Mouse (Mus musculus): ENCODE data around the gene Lrpap1.

Gene Lrpap1

GRCm38 (mm10) chr5:35104960-35105921 is at the start of gene Lrpap1:
Gene Lrpap1 (minus strand): TSS chr5:35105766.
- peak; percentile 78 to 87 for DNase-seq (ENCODE audit: low spot score in 2 of 2)

DNA sequence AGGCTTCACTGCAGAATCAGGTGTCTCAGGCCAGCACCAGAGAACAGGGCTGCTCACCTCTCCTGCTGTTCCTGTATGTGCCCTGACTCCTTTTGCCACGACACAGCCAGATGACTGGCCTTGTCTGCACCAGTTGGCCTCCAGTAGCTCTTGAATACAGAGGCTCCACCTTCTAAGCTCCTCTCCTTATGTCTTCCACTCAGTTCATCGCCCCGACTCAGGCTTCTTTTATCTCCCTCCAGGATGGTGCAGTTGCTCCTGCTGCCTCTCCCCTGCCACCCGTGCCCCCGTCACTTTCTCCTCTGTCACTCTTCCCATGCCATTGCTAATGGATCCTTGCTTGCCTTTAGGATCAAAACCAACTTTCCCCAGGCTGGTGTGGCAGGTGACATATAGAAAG is 44.4 kb upstream of the Lrpap1 start:
- DNase-seq (ENCODE audit: low spot score in 2 of 2) = no peak

DNA sequence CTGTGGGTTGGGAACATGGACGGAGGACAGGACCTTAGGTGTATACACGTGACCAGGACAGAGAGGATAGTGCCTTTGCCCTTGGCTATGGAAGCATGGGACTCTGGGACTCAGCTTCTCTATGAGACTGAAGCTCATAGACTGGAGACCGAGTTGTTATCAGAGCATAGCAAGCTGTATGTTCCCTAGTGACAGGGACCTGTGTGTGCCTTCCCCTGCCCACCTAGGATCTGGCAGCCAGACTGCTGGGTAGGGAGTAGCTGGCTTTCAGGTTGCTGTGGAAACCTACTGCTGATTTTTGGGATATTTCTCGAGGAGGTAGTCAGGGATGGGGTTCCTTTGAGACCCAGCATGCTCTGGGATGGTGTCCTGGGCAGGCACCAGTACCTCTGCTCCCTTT is 44.0 kb upstream of the Lrpap1 start:
- no peak for DNase-seq (ENCODE audit: low spot score in 2 of 2)

GRCm38 (mm10) chr5:35147963-35148767 is 42.6 kb upstream of the Lrpap1 start:
- no peak for DNase-seq (ENCODE audit: low spot score in 2 of 2)

DNA sequence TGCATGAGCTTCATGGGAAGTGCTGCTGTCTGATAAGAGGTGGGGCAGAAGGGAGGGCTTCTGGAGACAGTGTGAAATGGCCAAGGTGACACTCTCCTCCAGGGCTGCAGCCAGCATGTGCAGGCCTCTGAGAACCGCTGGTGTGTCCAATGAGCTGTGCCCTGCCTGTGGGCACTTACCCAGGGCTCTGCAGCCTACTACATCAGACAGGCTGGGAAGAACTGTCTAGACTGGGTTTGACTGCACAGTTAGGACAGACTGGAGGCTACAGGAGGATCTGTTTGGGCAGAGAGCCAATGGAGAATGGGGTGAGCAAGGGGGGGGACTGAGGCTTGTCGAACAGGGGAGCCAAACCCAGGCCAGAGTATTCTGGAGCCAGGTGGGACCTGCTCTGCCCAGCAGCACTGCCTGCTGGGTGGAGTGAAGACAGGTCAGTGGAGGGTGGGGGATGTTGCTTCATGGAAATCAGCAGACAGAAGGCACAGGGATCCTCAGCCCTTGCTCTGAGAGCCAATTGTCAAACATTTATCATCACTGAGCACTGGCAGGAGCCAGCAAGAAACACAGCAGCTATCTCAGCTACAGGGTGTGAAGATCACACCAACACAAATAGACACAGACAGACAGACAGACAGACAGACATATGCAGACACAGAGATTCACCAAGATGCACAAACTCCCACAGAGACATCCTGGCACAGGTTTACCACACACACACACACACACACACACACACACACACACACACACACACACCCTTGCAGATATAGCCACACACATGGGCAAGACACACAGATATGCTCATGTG is 41.8 kb upstream of the Lrpap1 start:
- DNase-seq (ENCODE audit: low spot score in 2 of 2) = no peak

- DNase-seq (ENCODE audit: low spot score in 2 of 2) = no peak
Measured at GRCm38 (mm10) chr5:35146747-35147146, 41.2 kb upstream of the Lrpap1 start.

GRCm38 (mm10) chr5:35144716-35145115 is 39.1 kb upstream of the Lrpap1 start:
- DNase-seq (ENCODE audit: low spot score in 2 of 2) = no peak

DNA sequence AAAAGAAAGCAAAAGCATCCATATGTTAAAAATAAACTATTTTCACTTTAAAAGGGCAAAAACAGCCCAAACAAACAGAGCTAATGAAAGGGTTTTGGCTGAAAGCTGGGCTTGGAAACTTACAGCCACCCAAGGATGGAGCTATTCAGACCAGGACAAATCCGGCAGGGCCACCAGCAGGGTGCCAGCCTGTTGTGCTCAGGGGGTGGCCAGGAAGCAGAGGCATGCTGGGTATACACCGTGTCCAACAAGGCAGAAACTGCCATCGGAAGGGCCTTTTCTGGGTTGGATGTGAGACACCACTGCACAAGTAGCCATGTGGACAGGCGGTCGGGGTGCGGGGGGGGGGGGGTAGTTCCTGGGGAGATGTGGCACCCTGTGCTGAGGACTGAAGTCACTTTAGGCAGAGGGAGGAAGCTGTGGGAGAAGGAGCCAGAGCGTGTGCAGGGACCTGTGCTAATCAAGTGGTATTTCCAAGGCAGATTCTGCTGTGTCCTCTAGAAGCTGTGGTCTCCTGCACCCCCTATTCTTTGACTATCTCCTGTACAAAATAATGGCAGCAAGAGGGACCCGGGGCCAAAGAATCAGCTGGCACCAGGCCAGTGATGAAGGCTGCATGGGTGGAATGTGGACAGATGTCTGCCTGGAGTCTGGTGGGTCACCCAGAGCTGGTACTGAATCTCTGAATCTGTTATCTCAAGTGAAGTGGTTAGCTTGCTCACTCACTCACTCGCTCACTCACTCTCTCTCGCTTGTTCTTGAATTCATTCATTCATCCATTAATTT is 38.1 kb upstream of the Lrpap1 start:
- DNase-seq (ENCODE audit: low spot score in 2 of 2) = no peak

DNA sequence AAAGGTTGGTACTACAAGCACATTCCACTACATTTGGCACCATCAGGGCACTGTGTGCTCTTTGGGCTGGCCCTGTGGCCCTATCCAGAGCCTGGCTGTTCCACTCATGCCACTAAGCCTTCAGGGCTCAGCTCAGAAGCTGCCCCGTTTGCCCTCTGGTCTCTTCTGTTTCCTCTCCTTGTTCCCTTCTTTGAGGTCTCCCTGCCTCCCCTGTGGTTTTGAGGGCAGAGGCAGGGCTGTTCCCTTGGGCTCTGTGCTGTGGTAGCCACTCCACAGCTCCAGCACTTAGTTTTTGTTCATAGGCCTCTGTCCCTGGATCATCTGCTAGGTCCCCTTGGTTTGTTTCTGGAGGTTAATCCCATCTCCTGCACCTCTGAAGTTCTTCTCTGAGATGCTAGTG is 37.3 kb upstream of the Lrpap1 start:
- no peak for DNase-seq (ENCODE audit: low spot score in 2 of 2)

DNA sequence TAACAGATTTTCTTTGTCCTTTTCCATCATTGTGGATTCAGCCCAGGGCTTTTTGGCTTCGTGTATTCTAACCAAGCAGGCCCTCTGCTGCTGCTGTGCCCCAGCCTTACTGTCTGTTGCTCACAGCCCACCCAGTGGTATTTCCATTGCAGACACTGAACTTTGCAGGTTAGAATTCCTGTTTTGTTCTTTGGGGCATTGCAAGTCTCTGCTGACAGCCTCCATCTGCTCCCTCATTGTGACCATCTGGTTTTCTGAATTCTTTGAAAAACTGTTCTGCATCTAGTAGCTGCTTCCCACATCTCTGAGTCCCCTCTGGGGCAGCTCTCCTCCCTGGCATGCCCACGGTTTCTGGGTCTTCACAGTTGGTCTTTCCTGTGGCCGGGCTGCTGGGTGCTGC is 35.8 kb upstream of the Lrpap1 start:
- DNase-seq (ENCODE audit: low spot score in 2 of 2) = no peak

DNA sequence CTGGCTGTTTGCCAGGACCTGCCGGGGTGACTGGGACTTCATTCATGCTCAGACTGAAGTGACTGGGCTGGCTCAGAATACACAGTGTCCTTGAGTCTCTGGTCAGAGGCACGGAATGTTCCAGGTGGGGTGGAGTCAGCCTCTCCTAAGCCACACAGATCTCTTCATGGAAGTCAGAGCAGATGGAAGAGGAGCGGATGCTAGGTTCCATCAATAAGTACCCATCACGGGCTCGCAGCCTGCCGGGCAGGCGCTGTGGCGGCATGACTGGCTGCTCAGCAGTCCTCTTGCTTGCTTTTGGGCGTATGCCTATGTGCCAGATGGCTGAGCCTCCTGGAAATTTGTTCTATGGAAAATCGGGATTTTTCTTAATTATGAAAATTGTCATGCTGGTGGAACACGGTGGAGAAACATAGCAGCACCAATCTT is 32.6 kb upstream of the Lrpap1 start:
- no peak for DNase-seq (ENCODE audit: low spot score in 2 of 2)

- no peak for DNase-seq (ENCODE audit: low spot score in 2 of 2)
Measured at GRCm38 (mm10) chr5:35137510-35138182, 32.1 kb upstream of the Lrpap1 start.

- DNase-seq (ENCODE audit: low spot score in 2 of 2) = no peak
Measured at GRCm38 (mm10) chr5:35135903-35136302, 30.3 kb upstream of the Lrpap1 start.

- DNase-seq (ENCODE audit: low spot score in 2 of 2) = no peak
Measured at GRCm38 (mm10) chr5:35134286-35134685, 28.7 kb upstream of the Lrpap1 start.

GRCm38 (mm10) chr5:35133468-35133867 is 27.9 kb upstream of the Lrpap1 start:
- no peak for DNase-seq (ENCODE audit: low spot score in 2 of 2)

DNA sequence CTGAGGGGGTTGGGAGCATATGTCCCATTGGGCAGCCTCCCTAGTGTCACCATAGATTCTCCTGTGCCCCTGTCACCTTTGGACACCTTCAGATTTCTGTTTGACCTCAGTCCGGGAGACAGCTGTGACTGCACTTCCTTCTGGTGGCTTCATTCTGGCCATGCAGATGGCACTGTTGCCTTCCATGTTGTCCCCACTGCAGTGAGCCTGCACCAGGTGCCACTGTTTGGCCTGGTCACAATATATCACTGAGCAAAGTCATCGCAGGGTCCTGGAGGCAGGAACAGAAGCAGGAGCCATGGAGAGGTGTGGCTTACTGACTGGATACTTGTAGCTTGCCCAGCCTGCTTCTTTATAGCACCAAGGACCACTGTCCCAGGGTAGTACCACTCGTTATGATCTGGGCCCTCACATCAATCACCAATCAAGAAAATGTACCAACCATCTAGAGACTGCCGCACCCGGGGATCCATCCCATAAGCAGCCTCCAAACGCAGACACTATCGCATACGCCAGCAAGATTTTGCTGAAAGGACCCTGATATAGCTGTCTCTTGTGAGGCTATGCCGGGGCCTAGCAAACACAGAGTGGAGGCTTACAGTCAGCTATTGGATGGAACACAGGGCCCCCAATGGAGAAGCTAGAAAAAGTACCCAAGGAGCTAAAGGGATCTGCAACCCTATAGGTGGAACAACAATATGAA is 26.9 kb upstream of the Lrpap1 start:
- no peak for DNase-seq (ENCODE audit: low spot score in 2 of 2)

GRCm38 (mm10) chr5:35131773-35132172 is 26.2 kb upstream of the Lrpap1 start:
- DNase-seq (ENCODE audit: low spot score in 2 of 2) = peak; percentile 26 to 63

GRCm38 (mm10) chr5:35131237-35131636 is 25.7 kb upstream of the Lrpap1 start:
- no peak for DNase-seq (ENCODE audit: low spot score in 2 of 2)

GRCm38 (mm10) chr5:35129767-35130191 is 24.2 kb upstream of the Lrpap1 start:
- no peak for DNase-seq (ENCODE audit: low spot score in 2 of 2)

- no peak for DNase-seq (ENCODE audit: low spot score in 2 of 2)
Measured at GRCm38 (mm10) chr5:35129208-35129607, 23.6 kb upstream of the Lrpap1 start.
